Mouse (Mus musculus): ENCODE measurements around the gene Def8.

GRCm38 (mm10) chr8:123504591-123505195 lies 81.4 kb downstream of the Def8 start:
- TF ChIP-seq CTCF (IDR thresholded peaks at IDR 0.05; ENCODE audit: low read depth, low read length) = no peak
- no peak for TF ChIP-seq TAL1 (conservative IDR thresholded peaks at IDR 0.05; ENCODE audit: low read depth, low read length)
- no peak for TF ChIP-seq POLR2AphosphoS5 (IDR thresholded peaks at IDR 0.05; ENCODE audit: insufficient replicate concordance, low read depth, low read length)

All from G1E (cell line).